Mouse (Mus musculus): ENCODE measurements around the gene Gm27021. TPM values are rescaled to one million over a fixed set of nuclear protein-coding genes. Genes with fewer than 3 reads are reported as not detected.

Gm27021 gene
- polyA plus RNA-seq, 1 experiment from 2014 or later, result 3.9 TPM

- peak overlapping the region; percentile 94 for H3K9ac ChIP-seq
- 84% methylated on average over 3 of the region's 3 CpGs for WGBS
Observed at GRCm38 (mm10) chr8:120665726-120666455, 2.0 kb downstream of the Gm27021 start.

GRCm38 (mm10) chr8:120664566-120664965 is 3.3 kb downstream of the Gm27021 start:
- H3K9ac ChIP-seq, result no peak overlapping the region

More at GRCm38 (mm10) chr8:120665726-120666455, 2.0 kb downstream of the Gm27021 start:
- Histone ChIP-seq H3K27me3 (no peaks in the 10 kb centered on the region), H3K36me3 (ENCODE audit: poor library complexity, severe bottlenecking) (peaks cover 11% of the 10 kb centered on the region), H3K4me1 (peaks cover 49% of the 10 kb centered on the region), H3K9me3 (replicated peaks) (no peaks in the 10 kb centered on the region), H3K27ac (no peak overlapping the region), H3K4me2 (peak overlapping the region; percentile 88), H3K4me3 (peak overlapping the region; percentile 86)
- ATAC-seq, result no peak

DNA sequence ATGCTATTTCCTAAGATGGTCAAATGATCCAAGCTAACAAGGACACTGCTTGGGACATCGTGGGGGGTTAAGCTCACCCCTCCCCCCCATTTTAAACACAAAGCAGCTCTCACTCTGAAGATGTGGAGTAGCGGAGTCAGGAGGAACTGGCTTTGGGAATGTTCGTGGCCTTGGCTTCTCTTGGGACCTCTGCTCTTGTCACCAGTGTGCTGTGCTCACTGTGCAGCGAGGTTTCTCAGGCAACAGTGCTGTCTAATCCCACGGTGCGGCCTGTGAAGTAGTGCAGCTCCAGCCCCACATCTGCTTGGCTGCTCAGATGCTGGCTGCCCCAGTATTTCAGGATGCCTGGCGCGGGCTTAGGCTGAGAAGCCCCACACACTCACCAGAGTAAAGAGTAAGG is 10.5 kb downstream of the Gm27021 start:
- ATAC-seq, result no peak
- no peak overlapping the region for H3K9ac ChIP-seq
- H3K4me2 ChIP-seq, result no peak overlapping the region
- 86% methylated on average over 8 of the region's 8 CpGs for WGBS
- H3K9me3 ChIP-seq (replicated peaks), result no peaks in the 10 kb centered on the region
- H3K27me3 ChIP-seq, result no peaks in the 10 kb centered on the region
- no peak overlapping the region for H3K27ac ChIP-seq
- H3K4me3 ChIP-seq, result no peak overlapping the region
- H3K4me1 ChIP-seq, result no peaks in the 10 kb centered on the region; the same call in 1 of the 2 replicates
- H3K36me3 ChIP-seq (ENCODE audit: poor library complexity, severe bottlenecking), result peaks cover 76% of the 10 kb centered on the region

More at GRCm38 (mm10) chr8:120664566-120664965, 3.3 kb downstream of the Gm27021 start:
- Histone ChIP-seq H3K27me3 (no peaks in the 10 kb centered on the region), H3K27ac (no peak overlapping the region), H3K9me3 (replicated peaks) (no peaks in the 10 kb centered on the region), H3K4me3 (no peak overlapping the region), H3K4me2 (no peak overlapping the region), H3K4me1 (peaks cover 46% of the 10 kb centered on the region), H3K36me3 (ENCODE audit: poor library complexity, severe bottlenecking) (peaks cover 11% of the 10 kb centered on the region; the same call in 1 of the 2 replicates)
- ATAC-seq, result no peak
- WGBS, result 73% methylated on average over 6 of the region's 6 CpGs

GRCm38 (mm10) chr8:120656322-120657052 is 11.4 kb downstream of the Gm27021 start:
- no peak overlapping the region for H3K9ac ChIP-seq

GRCm38 (mm10) chr8:120647532-120647931 is 20.3 kb downstream of the Gm27021 start, which contains the start of gene 1190005I06Rik:
TSS of gene 1190005I06Rik (minus strand) at chr8:120647632.
- H3K9me3 ChIP-seq (replicated peaks), result no peaks in the 10 kb centered on the region
- no peak within 1 kb of the TSS for H3K4me2 ChIP-seq
- peaks cover 7% of the 10 kb centered on the region; the same call in 1 of the 2 replicates for H3K4me1 ChIP-seq
- no peak within 1 kb of the TSS for H3K9ac ChIP-seq
- no peaks in the 10 kb centered on the region for H3K27me3 ChIP-seq
- peaks cover 5% of the 10 kb centered on the region for H3K36me3 ChIP-seq (ENCODE audit: poor library complexity, severe bottlenecking)
- ATAC-seq, result no peak
- no peak within 1 kb of the TSS for H3K4me3 ChIP-seq
- no peak within 1 kb of the TSS for H3K27ac ChIP-seq
- 28% methylated on average over 7 of the region's 7 CpGs for WGBS

More at GRCm38 (mm10) chr8:120656322-120657052, 11.4 kb downstream of the Gm27021 start:
- Histone ChIP-seq H3K9me3 (replicated peaks) (no peaks in the 10 kb centered on the region), H3K4me1 (no peaks in the 10 kb centered on the region; the same call in 1 of the 2 replicates), H3K4me2 (no peak overlapping the region), H3K27ac (no peak overlapping the region), H3K4me3 (no peak overlapping the region), H3K36me3 (ENCODE audit: poor library complexity, severe bottlenecking) (peaks cover 76% of the 10 kb centered on the region), H3K27me3 (no peaks in the 10 kb centered on the region)
- ATAC-seq, result no peak
- WGBS, result 90% methylated on average over 7 of the region's 7 CpGs

DNA sequence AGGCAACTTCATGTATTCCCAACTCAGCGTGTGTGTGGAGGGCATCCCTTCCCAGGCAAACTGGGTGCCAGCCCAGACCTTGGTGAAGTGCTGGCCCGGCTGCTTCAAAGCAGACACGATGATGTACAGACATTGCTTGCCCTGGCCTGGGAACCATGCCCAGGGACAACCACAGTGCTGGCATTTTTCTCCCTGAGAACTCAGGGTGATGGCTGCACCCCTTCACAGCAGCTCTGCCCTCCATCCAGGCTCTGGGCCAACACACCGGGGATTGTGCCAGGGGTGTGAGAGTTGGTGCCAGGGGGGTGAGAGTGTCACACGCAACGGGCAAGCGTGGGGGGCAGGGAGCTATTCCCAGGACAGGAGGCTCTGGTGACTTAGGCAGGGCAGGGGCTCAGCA is 23.2 kb downstream of the Gm27021 start:
- Histone ChIP-seq H3K9me3 (replicated peaks) (no peaks in the 10 kb centered on the region), H3K27ac (peak overlapping the region; percentile 14; the same call in 1 of the 2 replicates), H3K9ac (0 out of 2 replicates have a peak overlapping the region, but pooled peaks have one; percentile 19), H3K4me3 (no peak overlapping the region), H3K4me1 (peaks cover 7% of the 10 kb centered on the region; the same call in 1 of the 2 replicates), H3K4me2 (no peak overlapping the region), H3K27me3 (no peaks in the 10 kb centered on the region), H3K36me3 (ENCODE audit: poor library complexity, severe bottlenecking) (no peaks in the 10 kb centered on the region)
- 59% methylated on average over 7 of the region's 7 CpGs for WGBS
- peak; percentile 30; the same call in 1 of the 2 replicates for ATAC-seq

GRCm38 (mm10) chr8:120642031-120642662 is 25.7 kb downstream of the Gm27021 start:
- Histone ChIP-seq H3K4me3 (no peak overlapping the region), H3K9ac (no peak overlapping the region), H3K36me3 (ENCODE audit: poor library complexity, severe bottlenecking) (no peaks in the 10 kb centered on the region), H3K4me2 (no peak overlapping the region), H3K27me3 (no peaks in the 10 kb centered on the region), H3K27ac (no peak overlapping the region), H3K4me1 (peaks cover 7% of the 10 kb centered on the region; the same call in 1 of the 2 replicates), H3K9me3 (replicated peaks) (no peaks in the 10 kb centered on the region)
- no peak for ATAC-seq
- 77% methylated on average over 10 of the region's 10 CpGs for WGBS

- peaks cover 7% of the 10 kb centered on the region; the same call in 1 of the 2 replicates for H3K4me1 ChIP-seq
- H3K9ac ChIP-seq, result no peak overlapping the region
- 22% methylated on average over 8 of the region's 8 CpGs for WGBS
- no peak for ATAC-seq
- no peak overlapping the region for H3K4me3 ChIP-seq
- H3K9me3 ChIP-seq (replicated peaks), result no peaks in the 10 kb centered on the region
- H3K36me3 ChIP-seq (ENCODE audit: poor library complexity, severe bottlenecking), result no peaks in the 10 kb centered on the region
- H3K27me3 ChIP-seq, result peaks cover 4% of the 10 kb centered on the region
- H3K4me2 ChIP-seq, result no peak overlapping the region
- H3K27ac ChIP-seq, result no peak overlapping the region
Observed at GRCm38 (mm10) chr8:120641245-120641644, 26.6 kb downstream of the Gm27021 start.

- peaks cover 56% of the 10 kb centered on the region for H3K27me3 ChIP-seq
- peaks cover 14% of the 10 kb centered on the region for H3K4me1 ChIP-seq
- H3K9me3 ChIP-seq (replicated peaks), result no peaks in the 10 kb centered on the region
- peak overlapping the region; percentile 52 for H3K4me3 ChIP-seq
- no peak overlapping the region for H3K27ac ChIP-seq
- H3K36me3 ChIP-seq (ENCODE audit: poor library complexity, severe bottlenecking), result no peaks in the 10 kb centered on the region
- H3K4me2 ChIP-seq, result peak overlapping the region; percentile 93
- WGBS, result 1% methylated on average over 41 of the region's 42 CpGs
- peak; percentile 52 for ATAC-seq
- peak overlapping the region; percentile 63 for H3K9ac ChIP-seq
Observed at GRCm38 (mm10) chr8:120634329-120634839, 33.5 kb downstream of the Gm27021 start.

DNA sequence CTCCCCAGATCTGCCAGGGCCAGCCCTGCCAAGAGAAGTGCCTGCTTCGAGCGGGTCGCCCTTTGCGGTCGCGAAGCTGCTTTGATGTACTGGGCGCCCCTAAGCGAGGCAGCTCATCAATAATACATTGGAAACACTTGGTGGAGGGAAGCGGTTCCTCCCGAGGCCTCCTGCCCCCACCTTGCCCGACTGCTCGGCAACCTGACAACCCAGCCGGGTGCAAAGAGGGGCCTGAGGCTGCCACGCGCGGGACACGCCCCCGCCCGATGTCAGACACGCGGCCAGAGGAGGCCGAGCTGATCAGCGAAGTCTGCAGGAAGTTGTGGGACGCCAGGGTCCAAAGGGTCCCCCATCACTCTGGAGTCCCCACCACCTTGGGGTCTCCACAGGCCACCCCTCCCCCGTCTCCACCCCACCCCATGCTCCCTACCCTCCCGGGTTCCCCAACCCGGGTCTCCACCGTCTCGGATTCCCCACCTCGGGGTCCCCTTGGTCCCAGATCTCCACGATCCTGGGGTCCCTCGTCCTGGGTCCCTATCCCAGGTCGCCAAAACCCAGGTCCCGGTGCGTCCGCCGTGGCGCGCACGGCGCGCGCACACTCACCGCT is 34.1 kb downstream of the Gm27021 start:
- peak; percentile 48; the same call in 1 of the 2 replicates for ATAC-seq

GRCm38 (mm10) chr8:120632969-120633664 is 34.8 kb downstream of the Gm27021 start:
- 30% methylated on average over 17 of the region's 17 CpGs for WGBS
- no peak for ATAC-seq
- Histone ChIP-seq H3K4me3 (peak overlapping the region; percentile 52), H3K9me3 (replicated peaks) (no peaks in the 10 kb centered on the region), H3K9ac (peak overlapping the region; percentile 63; the same call in 1 of the 2 replicates), H3K27me3 (peaks cover 56% of the 10 kb centered on the region), H3K4me2 (peak overlapping the region; percentile 93), H3K36me3 (ENCODE audit: poor library complexity, severe bottlenecking) (no peaks in the 10 kb centered on the region), H3K4me1 (peaks cover 14% of the 10 kb centered on the region), H3K27ac (no peak overlapping the region)

More for the DNA sequence above, 34.1 kb downstream of the Gm27021 start:
- peak overlapping the region; percentile 93 for H3K4me2 ChIP-seq
- H3K27ac ChIP-seq, result no peak overlapping the region
- no peaks in the 10 kb centered on the region for H3K9me3 ChIP-seq (replicated peaks)
- H3K9ac ChIP-seq, result peak overlapping the region; percentile 63
- under 1% methylated on average over 42 of the region's 44 CpGs for WGBS
- H3K27me3 ChIP-seq, result peaks cover 56% of the 10 kb centered on the region
- peak overlapping the region; percentile 52 for H3K4me3 ChIP-seq
- peaks cover 14% of the 10 kb centered on the region for H3K4me1 ChIP-seq
- H3K36me3 ChIP-seq (ENCODE audit: poor library complexity, severe bottlenecking), result no peaks in the 10 kb centered on the region
